Mouse (Mus musculus) stomach, postnatal 0 days (tissue): ENCODE measurements around the gene Oxnad1. TPM values are rescaled to one million over a fixed set of nuclear protein-coding genes. Genes with fewer than 3 reads are reported as not detected.
"Not testable (repeated sequence)": the region's sequence is repeated elsewhere in the genome, so short reads cannot be mapped to it uniquely, and the experiment has no call there.

ENCODE experiments used
- ATAC-seq: fragments of 200-750 bp; cut with Nextera tagmentation; 2 replicates; pipeline ENCODE4 v1.8.0; 2017; ENCODE audit not compliant: low FRiP score, low TSS enrichment
- DNase-seq: peaks from one replicate; pipeline ENCODE4 v3.0.0-alpha.2; 2016; ENCODE audit warnings: low spot score
- H3K27ac ChIP-seq: fragments of 300-500 bp; sonication (generic); replicated peaks from 2 replicates; pipeline ENCODE4 v1.5.1; 2014; ENCODE audit warnings: mild to moderate bottlenecking, control low read depth
- H3K27me3 ChIP-seq: fragments of 300-500 bp; sonication (generic); 2 replicates; pipeline ENCODE4 v1.6.1; 2014; ENCODE audit warnings: low read length; ENCODE audit not compliant: control insufficient read depth, insufficient read depth
- H3K36me3 ChIP-seq: fragments of 300-500 bp; sonication (generic); 2 replicates; pipeline ENCODE4 v1.6.1; 2014; ENCODE audit warnings: low read length, mixed read lengths; ENCODE audit not compliant: control insufficient read depth, insufficient read depth
- H3K4me1 ChIP-seq: fragments of 300-500 bp; sonication (generic); replicated peaks from 2 replicates; pipeline ENCODE4 v1.6.1; 2014; ENCODE audit warnings: antibody characterized with exemption; ENCODE audit not compliant: control insufficient read depth, insufficient read depth
- H3K4me2 ChIP-seq: fragments of 300-500 bp; sonication (generic); replicated peaks from 2 replicates; pipeline ENCODE4 v1.6.1; 2014; ENCODE audit warnings: low read depth, mild to moderate bottlenecking, control low read depth, moderate library complexity
- H3K4me3 ChIP-seq: fragments of 300-500 bp; sonication (generic); 2 replicates; pipeline ENCODE4 v1.5.1; 2014; ENCODE audit warnings: low read depth, low read length, control low read depth
- H3K9ac ChIP-seq: fragments of 300-500 bp; sonication (generic); 2 replicates; pipeline ENCODE4 v1.6.1; 2014; ENCODE audit warnings: mild to moderate bottlenecking, low read length, control low read depth, mixed read lengths
- H3K9me3 ChIP-seq: fragments of 300-500 bp; sonication (generic); 2 replicates; pipeline ENCODE4 v1.6.1; 2016; ENCODE audit warnings: low read length; ENCODE audit not compliant: control insufficient read depth
- CTCF ChIP-seq: IDR thresholded peaks from 2 replicates; pipeline ENCODE4 v1.5.1; 2016; ENCODE audit warnings: antibody characterized with exemption, low read depth, mild to moderate bottlenecking, moderate library complexity
- EP300 ChIP-seq: optimal IDR thresholded peaks from 2 replicates; pipeline ENCODE3; 2016; ENCODE audit warnings: antibody characterized with exemption
- WGBS: fragments of 180-500 bp; shearing (Covaris S2); extraction: QIAGEN DNeasy Blood & Tissue Kit; methylation state at CpG from one replicate; pipeline ENCODE4 v1.1.7; 2014; 5-methylcytosine and 5-hydroxymethylcytosine counted together
- polyA plus RNA-seq: library from polyadenylated mRNA; unstranded; fragments of >200 nt; fragmentation: Nextera tagmentation; extraction: Ambion mirVana; gene quantifications from 2 replicates; pipeline ENCODE4 v1.2.1, GENCODE M21; 2015

The Oxnad1 gene
- polyA plus RNA-seq, 1 experiment from 2014 or later, result 17.7 TPM

DNA sequence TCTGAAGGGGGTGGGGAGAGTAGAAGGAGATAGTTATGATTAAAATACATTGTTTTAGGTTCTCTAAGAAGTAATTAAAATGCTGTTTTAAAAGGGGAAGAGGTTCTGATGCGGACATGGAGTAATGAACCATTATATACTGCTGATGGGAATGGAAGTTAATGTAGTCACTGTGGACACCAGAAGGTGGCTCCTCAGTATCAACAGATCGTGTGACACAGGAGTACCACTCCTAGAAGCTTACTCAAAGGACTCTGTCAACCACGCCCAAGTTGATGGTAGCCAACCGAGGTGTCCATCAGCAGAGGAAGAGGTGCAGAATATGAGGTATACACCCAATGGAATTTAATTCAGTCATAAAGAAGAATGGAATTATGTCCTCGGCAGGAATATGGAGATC is 43.2 kb downstream of the Oxnad1 start:
- TF ChIP-seq EP300, result no peak
- TF ChIP-seq CTCF, result 0 out of 2 replicates have a peak, but pooled peaks have one; percentile 21
- ATAC-seq, result no peak
- 76% methylated on average over 5 of the region's 5 CpGs for WGBS

DNA sequence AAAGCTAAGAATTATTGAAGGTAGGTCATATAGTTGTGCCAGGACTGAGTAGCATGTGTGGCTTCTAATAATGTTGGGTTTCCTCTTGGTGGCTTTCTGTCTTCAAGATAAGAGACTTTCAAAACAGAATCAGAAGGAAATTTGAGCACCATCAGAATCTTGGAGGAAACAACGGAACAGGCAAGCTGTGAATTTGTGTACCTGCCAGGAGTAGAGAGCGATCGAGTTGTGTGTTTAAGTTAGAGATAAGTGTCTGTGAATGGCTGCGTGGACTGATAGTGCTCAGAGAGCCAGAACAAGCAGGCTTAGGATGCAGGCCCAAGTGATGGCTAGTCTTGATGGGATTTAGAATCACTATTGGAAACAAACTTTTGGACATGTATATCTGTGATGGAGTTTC is 46.7 kb downstream of the Oxnad1 start:
- WGBS, result 31% methylated on average over 4 of the region's 4 CpGs
- no peak overlapping the region for H3K9ac ChIP-seq
- H3K4me3 ChIP-seq, result no peak overlapping the region
- H3K36me3 ChIP-seq, result no peaks in the 10 kb centered on the region
- H3K4me2 ChIP-seq, result no peak overlapping the region
- H3K27ac ChIP-seq, result no peak overlapping the region
- DNase-seq (no peak), ATAC-seq (no peak)
- no peaks in the 10 kb centered on the region for H3K4me1 ChIP-seq
- H3K9me3 ChIP-seq, result no peaks in the 10 kb centered on the region
- no peaks in the 10 kb centered on the region for H3K27me3 ChIP-seq
- no peak for TF ChIP-seq CTCF

More for the DNA sequence above, 43.2 kb downstream of the Oxnad1 start:
- Histone ChIP-seq H3K4me2 (no peak overlapping the region), H3K9me3 (no peaks in the 10 kb centered on the region), H3K36me3 (no peaks in the 10 kb centered on the region), H3K27ac (no peak overlapping the region), H3K9ac (no peak overlapping the region), H3K27me3 (no peaks in the 10 kb centered on the region; the same call in 1 of the 2 replicates), H3K4me1 (no peaks in the 10 kb centered on the region), H3K4me3 (no peak overlapping the region)
- no peak for DNase-seq

DNA sequence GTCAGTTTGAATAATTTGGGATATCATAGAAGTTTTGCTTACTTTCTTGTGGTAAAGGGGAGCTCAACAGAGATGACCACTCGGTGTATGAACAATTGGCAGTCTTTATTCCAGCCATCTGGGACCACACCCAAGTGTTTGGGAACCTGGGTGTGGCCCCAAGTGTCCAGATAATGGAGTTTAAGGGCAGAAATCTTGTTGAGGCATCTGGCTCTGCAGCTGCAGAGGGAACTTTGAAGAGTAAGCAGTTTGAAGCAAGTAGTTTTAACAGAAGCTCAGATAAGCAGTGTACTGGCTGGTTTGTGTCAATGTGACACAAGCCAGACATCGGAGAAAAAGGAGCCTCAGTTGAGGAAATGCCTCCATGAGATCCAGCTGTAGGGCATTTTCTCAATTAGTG is 49.1 kb downstream of the Oxnad1 start:
- Histone ChIP-seq H3K27me3 (no peaks in the 10 kb centered on the region), H3K36me3 (no peaks in the 10 kb centered on the region), H3K9ac (no peak overlapping the region), H3K9me3 (no peaks in the 10 kb centered on the region), H3K4me3 (no peak overlapping the region), H3K4me1 (no peaks in the 10 kb centered on the region), H3K27ac (no peak overlapping the region), H3K4me2 (no peak overlapping the region)
- no peak for DNase-seq
- ATAC-seq, result no peak
- WGBS, result 15% methylated on average over 2 of the region's 2 CpGs
- TF ChIP-seq CTCF (no peak), EP300 (no peak)

DNA sequence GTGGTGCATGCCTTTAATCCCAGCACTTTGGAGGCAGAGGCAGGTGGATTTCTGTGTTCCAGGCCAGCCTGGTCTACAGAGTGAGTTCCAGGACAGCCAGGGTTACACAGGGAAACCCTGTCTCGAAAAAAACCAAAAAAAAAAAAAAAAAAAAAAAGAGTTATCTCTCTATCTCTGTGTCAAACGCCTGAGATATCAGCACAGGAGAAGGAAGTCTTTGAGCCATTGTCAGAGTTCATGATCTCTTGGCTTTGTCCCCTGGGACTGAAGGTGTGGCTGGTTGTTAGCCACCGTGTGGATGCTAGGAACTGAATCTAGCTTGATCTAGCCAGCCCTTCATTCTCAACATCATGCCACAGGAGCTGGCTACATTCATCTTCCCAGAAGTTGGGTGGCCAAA is 51.3 kb downstream of the Oxnad1 start:
- not testable (repeated sequence) for ATAC-seq, H3K4me1 ChIP-seq, H3K4me2 ChIP-seq, H3K9ac ChIP-seq, H3K9me3 ChIP-seq, DNase-seq, H3K27me3 ChIP-seq, H3K27ac ChIP-seq, H3K36me3 ChIP-seq, H3K4me3 ChIP-seq
- WGBS, result 59% methylated on average over 3 of the region's 3 CpGs

DNA sequence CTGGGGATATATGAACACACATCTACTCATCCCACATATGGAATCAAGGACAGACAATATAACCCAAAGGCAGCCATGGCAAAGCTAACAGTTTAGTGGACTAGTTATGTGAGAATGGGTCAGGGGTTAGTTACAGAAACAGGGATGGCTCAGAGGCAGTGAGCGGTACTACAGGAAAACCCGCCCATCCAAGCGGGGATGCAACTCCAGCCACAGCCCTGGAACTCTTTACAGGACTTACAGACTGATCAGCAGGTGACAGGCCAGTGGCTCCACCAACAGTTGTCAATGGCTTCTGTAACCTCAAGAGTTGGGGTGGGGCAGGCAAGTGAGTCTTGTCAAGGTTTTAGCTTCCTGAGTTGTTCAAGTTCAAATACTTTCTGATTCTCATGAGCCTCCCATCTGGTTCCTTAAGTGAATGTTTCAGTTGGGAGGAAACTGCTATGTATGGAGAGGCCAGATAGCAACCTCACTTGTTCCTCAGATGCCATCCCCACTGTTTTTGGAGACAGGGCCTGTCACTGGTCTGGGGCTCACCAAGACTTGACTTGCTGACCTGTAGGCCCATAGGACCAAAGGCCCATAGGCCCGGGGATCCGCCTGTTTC is 55.3 kb downstream of the Oxnad1 start:
- no peak for DNase-seq
- TF ChIP-seq CTCF (no peak), EP300 (no peak)

DNA sequence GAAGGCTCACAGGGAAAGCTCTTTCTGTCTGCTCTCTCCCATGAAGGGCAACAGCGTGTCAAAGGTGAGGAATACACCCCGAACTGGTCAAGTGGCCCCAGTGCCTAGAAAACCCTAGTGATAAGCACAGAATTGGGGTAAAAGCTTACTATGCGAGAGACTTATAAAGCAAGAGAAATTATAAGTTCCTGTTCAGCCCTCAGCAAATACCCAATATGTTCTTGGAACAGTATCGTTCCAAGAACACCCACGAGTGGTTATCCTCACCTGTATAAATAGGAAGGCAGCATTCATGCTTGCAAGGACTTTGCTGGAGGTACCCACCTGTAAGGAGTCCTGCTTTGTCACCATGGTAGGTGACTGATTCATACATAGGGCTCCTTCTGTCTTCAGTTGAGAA is 56.5 kb downstream of the Oxnad1 start, which contains the start of gene Msmb:
Msmb (plus strand) TSS at position 301 of the 400 bp plus-strand sequence.
- no peak within 1 kb of the TSS for H3K27ac ChIP-seq
- DNase-seq, result no peak
- no peak within 1 kb of the TSS for H3K4me3 ChIP-seq
- H3K36me3 ChIP-seq, result no peaks in the 10 kb centered on the region
- no peaks in the 10 kb centered on the region for H3K27me3 ChIP-seq
- no peak for ATAC-seq
- H3K9ac ChIP-seq, result no peak within 1 kb of the TSS
- H3K4me2 ChIP-seq, result no peak within 1 kb of the TSS
- 84% methylated on average over 5 of the region's 5 CpGs for WGBS
- H3K4me1 ChIP-seq, result no peaks in the 10 kb centered on the region
- TF ChIP-seq CTCF (no peak), EP300 (no peak)
- no peaks in the 10 kb centered on the region for H3K9me3 ChIP-seq

More for the DNA sequence above, 55.3 kb downstream of the Oxnad1 start:
- no peak overlapping the region for H3K27ac ChIP-seq
- no peaks in the 10 kb centered on the region for H3K36me3 ChIP-seq
- no peak overlapping the region for H3K9ac ChIP-seq
- no peak for ATAC-seq
- 85% methylated on average over 5 of the region's 5 CpGs for WGBS
- no peaks in the 10 kb centered on the region for H3K9me3 ChIP-seq
- H3K4me1 ChIP-seq, result no peaks in the 10 kb centered on the region
- H3K4me2 ChIP-seq, result no peak overlapping the region
- H3K27me3 ChIP-seq, result no peaks in the 10 kb centered on the region
- no peak overlapping the region for H3K4me3 ChIP-seq
